Mouse (Mus musculus) embryonic facial prominence, embryonic 14.5 days (tissue): Measurements from ENCODE around the gene Snrk. TPM values are rescaled to one million over a fixed set of nuclear protein-coding genes. Genes with fewer than 3 reads are reported as not detected.

ENCODE experiments used
- ATAC-seq: fragments of 200-750 bp; cut with Nextera tagmentation; 2 replicates; pipeline ENCODE4 v1.8.0; 2017; ENCODE audit warnings: low read depth, moderate number of reproducible peaks, moderate TSS enrichment
- DNase-seq: peaks from one replicate; pipeline ENCODE4 v3.0.0-alpha.2; 2015; ENCODE audit warnings: low spot score
- H3K27ac ChIP-seq: fragments of 300-500 bp; sonication (generic); replicated peaks from 2 replicates; pipeline ENCODE4 v1.5.1; 2014; ENCODE audit warnings: low read depth, mild to moderate bottlenecking, low read length, moderate library complexity
- H3K27me3 ChIP-seq: fragments of 300-500 bp; sonication (generic); replicated peaks from 2 replicates; pipeline ENCODE4 v1.6.1; 2014; ENCODE audit warnings: low read length; ENCODE audit not compliant: control insufficient read depth, insufficient read depth
- H3K36me3 ChIP-seq: fragments of 300-500 bp; sonication (generic); 2 replicates; pipeline ENCODE4 v1.6.1; 2014; ENCODE audit warnings: low read length, mixed read lengths; ENCODE audit not compliant: control insufficient read depth, insufficient read depth
- H3K4me1 ChIP-seq: fragments of 300-500 bp; sonication (generic); 2 replicates; pipeline ENCODE4 v1.6.1; 2014; ENCODE audit warnings: antibody characterized with exemption, low read length; ENCODE audit not compliant: control insufficient read depth, insufficient read depth
- H3K4me2 ChIP-seq: fragments of 300-500 bp; sonication (generic); 2 replicates; pipeline ENCODE4 v1.6.1; 2014; ENCODE audit warnings: low read depth, mild to moderate bottlenecking, low read length, moderate library complexity, mixed read lengths
- H3K4me3 ChIP-seq: fragments of 300-500 bp; sonication (generic); 2 replicates; pipeline ENCODE4 v1.5.1; 2014; ENCODE audit warnings: low read depth, mild to moderate bottlenecking, low read length
- H3K9ac ChIP-seq: fragments of 300-500 bp; sonication (generic); 2 replicates; pipeline ENCODE4 v1.6.1; 2014; ENCODE audit warnings: low read depth, mild to moderate bottlenecking, low read length, moderate library complexity, mixed read lengths
- H3K9me3 ChIP-seq: fragments of 300-500 bp; sonication (generic); 2 replicates; pipeline ENCODE4 v1.6.1; 2016; ENCODE audit warnings: low read length; ENCODE audit not compliant: control insufficient read depth
- WGBS: fragments of 180-500 bp; shearing (Covaris S2); extraction: QIAGEN DNeasy Blood & Tissue Kit; methylation state at CpG from one replicate; pipeline ENCODE4 v1.1.7; 2014; 5-methylcytosine and 5-hydroxymethylcytosine counted together
- polyA plus RNA-seq: library from polyadenylated mRNA; unstranded; fragments of >200 nt; fragmentation: Nextera tagmentation; extraction: Ambion mirVana; gene quantifications from 2 replicates; pipeline ENCODE4 v1.2.1, GENCODE M21; 2014

Snrk gene
- polyA plus RNA-seq, 1 experiment from 2014 or later, result 42.4 TPM

DNA sequence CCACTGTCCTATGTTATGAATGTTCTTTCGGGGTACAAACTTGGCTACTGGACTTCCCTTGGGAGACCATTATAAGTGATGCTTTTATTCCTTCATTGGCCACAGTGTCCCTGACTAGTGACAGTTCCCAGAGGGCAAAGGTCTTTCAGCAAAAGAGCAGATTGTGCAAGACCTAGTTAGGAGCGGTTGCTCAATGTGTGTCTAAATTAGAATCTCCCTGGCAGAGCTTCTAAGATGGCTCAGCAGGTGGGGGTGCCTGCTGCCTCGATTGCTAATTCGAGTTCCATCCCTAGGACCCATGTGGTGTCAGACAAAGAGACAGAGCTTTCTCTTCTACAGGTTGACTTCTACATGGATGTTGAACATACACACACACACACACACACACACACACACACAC, 1.5 kb upstream of the Snrk start:
- Histone ChIP-seq H3K9ac (no peak overlapping the region), H3K27ac (no peak overlapping the region), H3K9me3 (no peaks in the 10 kb centered on the region), H3K4me3 (no peak overlapping the region), H3K27me3 (no peaks in the 10 kb centered on the region), H3K36me3 (no peaks in the 10 kb centered on the region), H3K4me2 (no peak overlapping the region), H3K4me1 (peaks cover 5% of the 10 kb centered on the region; the same call in 1 of the 2 replicates)
- WGBS, result 54% methylated on average over 4 of the region's 4 CpGs
- ATAC-seq (no peak), DNase-seq (no peak)

DNA sequence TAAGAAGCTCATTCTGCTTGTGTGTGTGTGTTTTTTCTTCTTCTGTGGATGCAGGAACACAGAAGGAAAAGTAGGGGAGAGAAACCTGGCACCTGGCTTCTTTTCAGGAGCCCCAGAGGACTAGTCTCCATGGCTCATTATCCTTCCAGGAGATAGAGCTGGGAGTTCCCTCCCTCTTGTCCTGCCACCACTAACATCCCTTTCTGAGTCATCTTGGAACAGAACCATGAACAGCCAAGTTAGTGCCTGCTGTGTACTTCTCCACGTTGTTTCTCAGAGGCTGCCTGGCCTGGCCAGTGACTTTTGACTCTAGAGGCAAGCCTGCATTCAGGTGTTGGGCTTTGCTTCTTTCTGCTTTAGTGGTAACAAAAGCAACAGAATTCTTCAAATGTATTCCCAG, 707 bp upstream of the Snrk start:
- Histone ChIP-seq H3K4me1 (peaks cover 5% of the 10 kb centered on the region; the same call in 1 of the 2 replicates), H3K27me3 (no peaks in the 10 kb centered on the region), H3K4me2 (no peak overlapping the region), H3K9me3 (no peaks in the 10 kb centered on the region), H3K36me3 (no peaks in the 10 kb centered on the region), H3K9ac (no peak overlapping the region), H3K27ac (no peak overlapping the region), H3K4me3 (no peak overlapping the region)
- 45% methylated on average over 1 of the region's 1 CpGs for WGBS
- DNase-seq (no peak), ATAC-seq (no peak)

DNA sequence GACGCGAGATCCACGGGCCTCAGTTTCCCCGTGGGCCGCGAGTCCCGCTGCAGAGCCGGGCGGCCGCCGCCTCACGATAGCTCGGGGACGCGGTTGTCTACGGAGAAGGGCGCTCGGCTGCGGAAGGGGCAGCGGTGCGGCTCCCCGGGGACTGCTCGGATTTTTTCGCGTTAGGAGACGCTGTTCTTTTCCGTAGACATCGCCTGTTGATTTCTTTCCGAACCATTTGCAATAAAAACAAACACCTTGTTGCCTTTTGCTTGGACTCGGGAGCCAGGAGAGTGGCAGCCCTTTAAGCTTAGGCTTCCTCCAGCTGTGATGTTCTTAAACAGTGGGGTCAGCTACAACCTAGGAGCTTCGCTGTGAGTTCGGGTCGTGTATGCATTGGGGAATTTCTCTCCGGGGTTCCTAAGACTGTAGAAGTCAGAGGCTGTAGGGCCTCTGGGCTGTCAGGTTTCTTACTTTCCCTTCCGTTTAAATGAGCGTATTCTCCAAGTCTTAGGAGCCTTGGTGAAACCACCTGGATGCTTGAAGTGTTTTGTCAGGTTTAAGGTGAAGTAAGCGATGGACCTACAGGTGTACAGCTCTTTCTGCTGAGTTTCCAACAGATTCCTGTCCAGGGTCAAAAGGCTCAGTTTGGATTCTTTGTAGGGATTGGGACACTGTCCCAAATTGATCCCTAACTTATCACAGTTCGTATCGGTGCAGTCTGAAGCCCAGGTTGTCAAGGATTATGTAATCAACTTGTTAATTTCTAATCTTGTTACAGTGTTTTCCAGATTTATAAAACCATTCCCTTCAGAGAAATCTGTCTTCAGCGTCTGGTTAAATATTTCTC, 845 bp downstream of the Snrk start:
- peaks cover 5% of the 10 kb centered on the region; the same call in 1 of the 2 replicates for H3K4me1 ChIP-seq
- H3K9me3 ChIP-seq, result no peaks in the 10 kb centered on the region
- WGBS, result 4% methylated on average over 34 of the region's 40 CpGs
- no peaks in the 10 kb centered on the region for H3K36me3 ChIP-seq
- peak overlapping the region; percentile 78 for H3K4me3 ChIP-seq
- DNase-seq (peak; percentile 20), ATAC-seq (peak; percentile 56; the same call in 1 of the 2 replicates)
- peak overlapping the region; percentile 65 for H3K4me2 ChIP-seq
- no peaks in the 10 kb centered on the region for H3K27me3 ChIP-seq
- peak overlapping the region; percentile 87 for H3K27ac ChIP-seq
- peak overlapping the region; percentile 95 for H3K9ac ChIP-seq

DNA sequence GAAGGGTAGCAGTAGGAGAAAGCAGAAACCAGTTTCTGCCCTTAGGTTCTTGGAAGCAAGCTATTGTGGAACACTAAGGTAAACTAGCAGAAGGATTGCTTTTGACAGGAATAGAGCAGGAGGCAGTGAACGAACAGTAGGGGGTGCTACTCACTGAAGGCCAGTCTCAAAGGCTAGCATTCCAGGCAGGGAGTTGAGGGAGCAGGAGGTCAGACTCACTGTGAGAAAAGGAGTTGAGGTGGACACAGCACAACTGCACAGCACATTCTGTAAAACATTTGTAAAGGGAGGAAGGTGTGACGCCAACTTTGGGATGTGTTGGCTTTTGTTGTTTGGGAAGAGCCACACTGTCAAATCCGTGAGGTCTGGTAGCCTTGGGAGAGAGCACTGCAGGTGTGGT, 3.0 kb downstream of the Snrk start:
- Histone ChIP-seq H3K36me3 (no peaks in the 10 kb centered on the region), H3K4me3 (no peak overlapping the region), H3K4me2 (no peak overlapping the region), H3K27ac (no peak overlapping the region), H3K9me3 (no peaks in the 10 kb centered on the region), H3K4me1 (peaks cover 5% of the 10 kb centered on the region; the same call in 1 of the 2 replicates), H3K9ac (no peak overlapping the region), H3K27me3 (no peaks in the 10 kb centered on the region)
- WGBS, result 25% methylated on average over 2 of the region's 3 CpGs
- DNase-seq (peak; percentile 53), ATAC-seq (no peak)

DNA sequence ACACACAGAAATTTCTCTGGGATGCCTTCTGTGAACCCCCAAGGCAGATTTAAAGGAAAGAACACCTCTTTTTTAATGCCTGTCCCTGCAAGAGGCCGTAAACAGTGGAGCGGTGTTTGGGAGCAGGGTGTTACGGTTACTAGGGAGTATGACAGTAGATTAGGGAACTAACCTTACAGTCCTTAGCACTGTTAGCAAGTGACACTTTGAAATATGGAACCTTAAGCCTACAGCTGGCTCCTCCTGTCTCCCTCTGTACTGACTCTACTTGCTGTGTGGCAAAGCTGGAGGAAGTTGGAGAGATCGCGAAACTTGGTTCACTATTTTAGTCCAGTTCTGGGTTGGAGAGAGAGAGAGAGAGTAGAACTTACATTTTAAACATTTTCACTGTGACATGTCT, 5.0 kb downstream of the Snrk start:
- H3K9ac ChIP-seq, result no peak overlapping the region
- no peaks in the 10 kb centered on the region for H3K9me3 ChIP-seq
- no peak overlapping the region for H3K4me3 ChIP-seq
- no peaks in the 10 kb centered on the region for H3K36me3 ChIP-seq
- H3K27ac ChIP-seq, result no peak overlapping the region
- no peak for DNase-seq
- H3K4me1 ChIP-seq, result peaks cover 5% of the 10 kb centered on the region; the same call in 1 of the 2 replicates
- 93% methylated on average over 5 of the region's 5 CpGs for WGBS
- no peaks in the 10 kb centered on the region for H3K27me3 ChIP-seq
- no peak overlapping the region for H3K4me2 ChIP-seq
- no peak for ATAC-seq

DNA sequence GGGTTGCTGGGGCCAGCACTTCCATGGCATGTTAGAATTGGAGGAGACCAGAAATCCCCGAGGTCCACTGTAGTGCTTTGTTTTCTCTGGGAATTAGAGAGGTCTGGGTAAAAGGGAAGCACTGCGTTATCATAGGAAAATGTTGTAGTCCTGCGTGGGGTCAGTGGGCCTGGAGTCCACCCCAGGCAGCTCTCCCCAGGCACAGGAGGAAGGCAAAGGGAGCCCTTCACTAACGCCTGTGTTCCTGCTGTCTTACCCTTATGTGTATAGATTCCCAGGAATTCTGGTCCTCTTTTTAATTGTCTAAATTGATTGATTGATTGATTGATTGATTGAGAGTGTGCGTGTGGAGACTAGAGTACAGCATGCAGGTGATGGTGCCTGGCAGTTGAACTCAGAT, 6.1 kb downstream of the Snrk start:
- Histone ChIP-seq H3K4me3 (no peak overlapping the region), H3K27me3 (no peaks in the 10 kb centered on the region), H3K9ac (no peak overlapping the region), H3K9me3 (no peaks in the 10 kb centered on the region), H3K36me3 (no peaks in the 10 kb centered on the region), H3K4me2 (no peak overlapping the region), H3K27ac (no peak overlapping the region; the same call in 1 of the 2 replicates), H3K4me1 (peaks cover 3% of the 10 kb centered on the region; the same call in 1 of the 2 replicates)
- WGBS, result 59% methylated on average over 5 of the region's 5 CpGs
- DNase-seq, result no peak
- no peak for ATAC-seq

DNA sequence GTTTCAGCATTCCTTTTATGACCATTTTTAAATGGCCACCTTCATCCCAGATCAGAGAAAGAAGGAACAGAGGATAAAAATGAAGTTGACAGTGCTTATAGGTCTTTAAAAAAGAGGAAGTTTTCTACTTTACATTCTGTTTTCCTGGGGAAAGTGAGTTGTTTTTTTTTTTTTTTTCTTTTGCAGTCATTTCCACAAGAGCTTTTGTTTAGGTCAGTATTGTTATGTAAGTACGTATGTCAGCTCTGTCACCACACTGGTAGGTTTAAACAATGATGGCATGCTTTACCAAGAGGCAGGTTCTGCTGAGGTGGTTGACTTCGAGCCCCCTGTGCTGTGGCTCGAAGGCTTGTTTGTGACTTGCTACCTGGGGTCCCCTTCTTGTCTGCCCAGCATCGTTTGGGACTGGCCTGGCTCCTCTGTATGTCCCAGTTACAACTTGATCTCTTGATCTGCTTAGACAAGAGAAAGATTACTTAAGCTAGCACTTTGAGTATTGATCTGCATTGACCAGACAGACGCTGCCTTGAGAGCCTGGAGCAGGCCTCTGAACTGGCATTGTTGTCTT, 8.7 kb downstream of the Snrk start:
- no peak for DNase-seq
- no peaks in the 10 kb centered on the region for H3K4me1 ChIP-seq
- no peak overlapping the region for H3K4me2 ChIP-seq
- WGBS, result 64% methylated on average over 5 of the region's 5 CpGs
- H3K4me3 ChIP-seq, result no peak overlapping the region
- no peaks in the 10 kb centered on the region for H3K36me3 ChIP-seq
- ATAC-seq, result no peak
- no peaks in the 10 kb centered on the region for H3K9me3 ChIP-seq
- H3K27ac ChIP-seq, result no peak overlapping the region
- H3K27me3 ChIP-seq, result no peaks in the 10 kb centered on the region
- H3K9ac ChIP-seq, result no peak overlapping the region

DNA sequence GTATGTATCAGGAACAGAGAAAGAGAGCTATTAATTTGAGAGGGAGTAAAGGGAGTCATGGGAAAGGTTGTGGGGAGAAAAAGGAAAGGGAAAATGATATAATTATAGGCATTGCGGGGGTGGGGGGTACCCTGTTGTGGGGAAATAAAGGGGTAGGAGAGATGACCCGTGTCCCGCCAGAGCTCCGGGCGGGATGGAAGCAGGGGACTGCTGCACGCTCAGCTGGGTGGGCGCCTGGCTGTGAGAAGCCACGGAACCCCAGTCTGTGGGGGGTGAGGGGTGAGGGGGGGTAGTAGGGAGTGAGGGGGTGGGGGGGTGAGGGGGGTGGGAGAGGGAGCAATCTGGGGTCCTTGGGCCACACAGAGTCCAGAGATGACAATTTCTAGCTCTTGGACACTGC, 9.7 kb downstream of the Snrk start:
- Histone ChIP-seq H3K27ac (no peak overlapping the region), H3K27me3 (no peaks in the 10 kb centered on the region), H3K9me3 (no peaks in the 10 kb centered on the region), H3K9ac (no peak overlapping the region), H3K4me1 (no peaks in the 10 kb centered on the region), H3K4me2 (no peak overlapping the region), H3K36me3 (no peaks in the 10 kb centered on the region), H3K4me3 (no peak overlapping the region)
- ATAC-seq, result no peak
- DNase-seq, result no peak
- WGBS, result 69% methylated on average over 6 of the region's 8 CpGs
